ENCODE assay signal across 10 mouse cellular contexts in genomic region chr4:133408006-133408405, GRCm38 (mm10). TPM values are rescaled to one million over a fixed set of nuclear protein-coding genes. Genes with fewer than 3 reads are reported as not detected.
A peak's percentile ranks its signal among the peaks of the same experiment; 100 is the strongest.
DNase-seq lines count a peak whose midpoint lies in the region; ATAC-seq and TF ChIP-seq lines count a peak whose summit lies in the region.
"Had no signal": no experiment of that assay in that cellular context is flagged by ENCODE, and none has a peak within 500 bp of the region (broad histone marks: within the 10 kb centered on the region; RNA-seq: fewer than 3 reads in every experiment).

No protein-coding gene starts in this region.

- H3K36me3 ChIP-seq in kidney, embryonic 15.5 days: peaks cover 13% of the 10 kb centered on the region
- H3K36me3 ChIP-seq in embryonic facial prominence, embryonic 13.5 days: peaks cover 14% of the 10 kb centered on the region
- H3K36me3 ChIP-seq in forebrain, embryonic 15.5 days: no peaks in the 10 kb centered on the region
- peaks cover 4% of the 10 kb centered on the region; the same call in 1 of the 2 replicates for H3K36me3 ChIP-seq in lung, postnatal 0 days (ENCODE audit: insufficient read depth, low read length)

- no peaks in the 10 kb centered on the region for H3K27me3 ChIP-seq in kidney, embryonic 15.5 days
- no peaks in the 10 kb centered on the region for H3K27me3 ChIP-seq in embryonic facial prominence, embryonic 13.5 days
- H3K27me3 ChIP-seq in forebrain, embryonic 15.5 days: no peaks in the 10 kb centered on the region
- H3K27me3 ChIP-seq in lung, postnatal 0 days (replicated peaks; ENCODE audit: insufficient read depth, low read length): no peaks in the 10 kb centered on the region

- H3K4me2 ChIP-seq in kidney, embryonic 15.5 days: no peak overlapping the region
- no peak overlapping the region for H3K4me2 ChIP-seq in embryonic facial prominence, embryonic 13.5 days
- no peak overlapping the region for H3K4me2 ChIP-seq in forebrain, embryonic 15.5 days (replicated peaks)
- H3K4me2 ChIP-seq in lung, postnatal 0 days (replicated peaks; ENCODE audit: low read depth, low read length): no peak overlapping the region

- H3K4me3 ChIP-seq in kidney, embryonic 15.5 days (replicated peaks): no peak overlapping the region
- no peak overlapping the region for H3K4me3 ChIP-seq in embryonic facial prominence, embryonic 13.5 days
- H3K4me3 ChIP-seq in forebrain, embryonic 15.5 days: no peak overlapping the region
- H3K4me3 ChIP-seq in lung, postnatal 0 days (ENCODE audit: low read depth, low read length): no peak overlapping the region

- no peak for DNase-seq in kidney, postnatal 14 days
- DNase-seq in lung, postnatal 0 days (ENCODE audit: low spot score): peak; percentile 67
- DNase-seq in ovary, postnatal 36 days (ENCODE audit: low spot score): no peak
- no peak for DNase-seq in thymus, postnatal 14 days
- DNase-seq: cerebellum, adult 8-10 months; gastrocnemius, postnatal 10 days had no signal

- peaks cover 35% of the 10 kb centered on the region for H3K4me1 ChIP-seq in kidney, embryonic 15.5 days
- peaks cover 31% of the 10 kb centered on the region for H3K4me1 ChIP-seq in embryonic facial prominence, embryonic 13.5 days
- H3K4me1 ChIP-seq in forebrain, embryonic 15.5 days: peaks cover 24% of the 10 kb centered on the region
- peaks cover 21% of the 10 kb centered on the region; the same call in 1 of the 2 replicates for H3K4me1 ChIP-seq in lung, postnatal 0 days (ENCODE audit: insufficient read depth, low read depth, low read length)

- no peaks in the 10 kb centered on the region for H3K9me3 ChIP-seq in kidney, embryonic 15.5 days (replicated peaks)
- no peaks in the 10 kb centered on the region for H3K9me3 ChIP-seq in embryonic facial prominence, embryonic 13.5 days
- no peaks in the 10 kb centered on the region for H3K9me3 ChIP-seq in forebrain, embryonic 15.5 days
- no peaks in the 10 kb centered on the region for H3K9me3 ChIP-seq in lung, postnatal 0 days (ENCODE audit: low read length)

- 47% methylated on average over 7 of the region's 7 CpGs for WGBS in kidney, embryonic 15.5 days
- 59% methylated on average over 7 of the region's 7 CpGs for WGBS in embryonic facial prominence, embryonic 13.5 days
- 68% methylated on average over 7 of the region's 7 CpGs for WGBS in forebrain, embryonic 15.5 days
- 26% methylated on average over 7 of the region's 7 CpGs for WGBS in lung, postnatal 0 days

- ATAC-seq in kidney, embryonic 15.5 days (replicated peaks; ENCODE audit: low FRiP score): no peak
- ATAC-seq in embryonic facial prominence, embryonic 13.5 days (ENCODE audit: insufficient number of reproducible peaks, insufficient read depth, low FRiP score, low TSS enrichment, low read depth): no peak
- ATAC-seq in forebrain, embryonic 15.5 days (replicated peaks): 0 out of 2 replicates have a peak, but pooled peaks have one; percentile 43
- peak; percentile 86 for ATAC-seq in lung, postnatal 0 days
- no peak for ATAC-seq in granulocyte monocyte progenitor cell, adult 5-6 weeks (replicated peaks; ENCODE audit: poor library complexity, severe bottlenecking)

- H3K27ac ChIP-seq in kidney, embryonic 15.5 days: peak overlapping the region; percentile 57
- peak overlapping the region; percentile 69 for H3K27ac ChIP-seq in embryonic facial prominence, embryonic 13.5 days
- peak overlapping the region; percentile 60 for H3K27ac ChIP-seq in forebrain, embryonic 15.5 days (replicated peaks)
- peak overlapping the region; percentile 64; the same call in 1 of the 2 replicates for H3K27ac ChIP-seq in lung, postnatal 0 days (ENCODE audit: low read length)

- TF ChIP-seq CTCF in lung, postnatal 0 days (IDR thresholded peaks at IDR 0.05): peak; percentile 29; the same call in 1 of the 2 replicates

- no peak for TF ChIP-seq EP300 in lung, postnatal 0 days (IDR thresholded peaks at IDR 0.05)

- no peak overlapping the region for H3K9ac ChIP-seq in kidney, embryonic 15.5 days
- H3K9ac ChIP-seq in embryonic facial prominence, embryonic 13.5 days: peak overlapping the region; percentile 7; the same call in 1 of the 2 replicates
- H3K9ac ChIP-seq in forebrain, embryonic 15.5 days (replicated peaks): no peak overlapping the region
- no peak overlapping the region for H3K9ac ChIP-seq in lung, postnatal 0 days (replicated peaks; ENCODE audit: low read depth)

RNA-seq across cellular contexts. Expression of gene Slc9a1, which starts 38.5 kb away (rescaled TPM):
- 7.5 and 8.3 TPM in 2 replicates for polyA plus RNA-seq in kidney, embryonic 15.5 days (2015; fragmentation: Nextera tagmentation; extraction: Ambion mirVana)
- 8.6 and 9.4 TPM in 2 replicates for polyA plus RNA-seq in embryonic facial prominence, embryonic 13.5 days (2015; fragmentation: Nextera tagmentation; extraction: Ambion mirVana)
- 6.5 and 6.7 TPM in 2 replicates for polyA plus RNA-seq in forebrain, embryonic 15.5 days (2015; fragmentation: Nextera tagmentation; extraction: Ambion mirVana)
- 5.4 and 6.0 TPM in 2 replicates for polyA plus RNA-seq in lung, postnatal 0 days (2015; fragmentation: Nextera tagmentation; extraction: Ambion mirVana)
- total RNA-seq in granulocyte monocyte progenitor cell, adult 5-6 weeks (2014; fragmentation: Nextera tagmentation): 17.4 and 22.1 TPM in 2 replicates
- 9.9 and 14.6 TPM in 2 replicates for total RNA-seq in granulocyte monocyte progenitor cell, adult 5-6 weeks (2017)

RNA-seq across cellular contexts. Expression of gene Wdtc1, which starts 54.7 kb away (rescaled TPM):
- 12.0 and 13.1 TPM in 2 replicates for polyA plus RNA-seq in kidney, embryonic 15.5 days (2015; fragmentation: Nextera tagmentation; extraction: Ambion mirVana)
- polyA plus RNA-seq in embryonic facial prominence, embryonic 13.5 days (2015; fragmentation: Nextera tagmentation; extraction: Ambion mirVana): 13.9 and 14.3 TPM in 2 replicates
- 16.2 and 18.1 TPM in 2 replicates for polyA plus RNA-seq in forebrain, embryonic 15.5 days (2015; fragmentation: Nextera tagmentation; extraction: Ambion mirVana)
- polyA plus RNA-seq in lung, postnatal 0 days (2015; fragmentation: Nextera tagmentation; extraction: Ambion mirVana): 9.2 and 9.9 TPM in 2 replicates
- 10.2 and 10.7 TPM in 2 replicates for total RNA-seq in granulocyte monocyte progenitor cell, adult 5-6 weeks (2014; fragmentation: Nextera tagmentation)
- total RNA-seq in granulocyte monocyte progenitor cell, adult 5-6 weeks (2017): 7.2 and 9.1 TPM in 2 replicates

Comparison
In these comparisons a context has a peak if more than half of its experiments do, and no peak if none do; other contexts are left out.
1. ATAC-seq: peak in forebrain, embryonic 15.5 days (single experiment) and lung, postnatal 0 days (single experiment); none in kidney, embryonic 15.5 days (single experiment), embryonic facial prominence, embryonic 13.5 days (single experiment) and granulocyte monocyte progenitor cell, adult 5-6 weeks (single experiment).
2. Peak in every context shown above with its lines, with median percentiles within 50 percentile points of each other: H3K27ac ChIP-seq.